In genomic region chr15:6909669-6910068, GRCm38 (mm10) we compare ENCODE assay signal across 8 mouse cellular contexts. TPM values are rescaled to one million over a fixed set of nuclear protein-coding genes. Genes with fewer than 3 reads are reported as not detected.
A peak's percentile ranks its signal among the peaks of the same experiment; 100 is the strongest.
DNase-seq lines count a peak whose midpoint lies in the region; ATAC-seq and TF ChIP-seq lines count a peak whose summit lies in the region.

No protein-coding gene starts in this region.

- DNase-seq in R1 (ENCODE audit: low read depth, low spot score): peak; percentile 90
- peak; percentile 80 to 82 for DNase-seq in cerebellum, postnatal 36 days
- peak; percentile 80 to 87 for DNase-seq in gastrocnemius, adult 8-10 months (ENCODE audit: low spot score in 2 of 2)
- DNase-seq in hindbrain, postnatal 0 days (ENCODE audit: low spot score): peak; percentile 95
- peak; percentile 92 to 95 for DNase-seq in left cerebral cortex, adult 18-20 months (ENCODE audit: low spot score in 2 of 2)
- peak; percentile 92 to 93 for DNase-seq in lung, postnatal 4 days
- DNase-seq in retina, postnatal 7 days (ENCODE audit: low read depth, low spot score): peak; percentile 88
- DNase-seq in urinary bladder, adult 18-20 months (ENCODE audit: low spot score in 2 of 2): peak; percentile 84 to 86

- ATAC-seq in hindbrain, postnatal 0 days: peak; percentile 94

- H3K27ac ChIP-seq in hindbrain, postnatal 0 days: no peak overlapping the region

- no peak overlapping the region for H3K4me3 ChIP-seq in hindbrain, postnatal 0 days (ENCODE audit: low read length)

- WGBS in hindbrain, postnatal 0 days: 3% methylated on average over 11 of the region's 11 CpGs

- no peak overlapping the region for H3K9ac ChIP-seq in hindbrain, postnatal 0 days (replicated peaks; ENCODE audit: low read length)

- no peaks in the 10 kb centered on the region for H3K9me3 ChIP-seq in hindbrain, postnatal 0 days (ENCODE audit: low read length)

- H3K4me2 ChIP-seq in hindbrain, postnatal 0 days (ENCODE audit: low read depth, low read length): peak overlapping the region; percentile 44

- no peaks in the 10 kb centered on the region for H3K4me1 ChIP-seq in hindbrain, postnatal 0 days (ENCODE audit: insufficient read depth, low read length)

- H3K27me3 ChIP-seq in hindbrain, postnatal 0 days (ENCODE audit: insufficient read depth, low read length): no peaks in the 10 kb centered on the region

- TF ChIP-seq CTCF in hindbrain, postnatal 0 days (IDR thresholded peaks at IDR 0.05; ENCODE audit: low read depth): peak; percentile 99

- H3K36me3 ChIP-seq in hindbrain, postnatal 0 days (ENCODE audit: insufficient read depth, low read length): no peaks in the 10 kb centered on the region

RNA-seq across cellular contexts. Expression of gene Osmr, which starts 34.9 kb away (rescaled TPM):
- 1 to 10 TPM; 2.9 to 4.6 (median 3.6) TPM for total RNA-seq in gastrocnemius, adult 8-10 months (2022)
- total RNA-seq in hindbrain, postnatal 0 days (2014; rRNA removed): 2.2 and 2.7 TPM in 2 replicates
- polyA plus RNA-seq in hindbrain, postnatal 0 days (2015; fragmentation: Nextera tagmentation; extraction: Ambion mirVana): 1.8 and 2.4 TPM in 2 replicates
- total RNA-seq in left cerebral cortex, adult 18-20 months (2021): 1 to 10 TPM; 2.4 to 3.3 TPM
